Mouse (Mus musculus): ENCODE data around the gene Gm21897.
"Not testable (repeated sequence)": the region's sequence is repeated elsewhere in the genome, so short reads cannot be mapped to it uniquely, and the experiment has no call there.

Gm21897 gene

DNA sequence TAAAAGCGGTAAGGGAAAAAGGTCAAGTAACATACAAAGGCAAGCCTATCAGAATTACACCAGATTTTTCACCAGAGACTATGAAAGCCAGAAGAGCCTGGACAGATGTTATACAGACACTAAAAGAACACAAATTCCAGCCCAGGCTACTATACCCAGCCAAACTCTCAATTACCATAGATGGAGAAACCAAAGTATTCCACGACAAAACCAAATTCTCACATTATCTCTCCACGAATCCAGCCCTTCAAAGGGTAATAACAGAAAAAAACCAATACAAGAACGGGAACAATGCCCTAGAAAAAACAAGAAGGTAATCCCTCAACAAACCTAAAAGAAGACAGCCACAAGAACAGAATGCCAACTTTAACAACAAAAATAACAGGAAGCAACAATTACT lies at the start of gene Gm21897:
TSS of gene Gm21897 (plus strand) at position 301 of the 400 bp plus-strand sequence.
- not testable (repeated sequence) for DNase-seq (ENCODE audit: low read depth, low spot score)

DNA sequence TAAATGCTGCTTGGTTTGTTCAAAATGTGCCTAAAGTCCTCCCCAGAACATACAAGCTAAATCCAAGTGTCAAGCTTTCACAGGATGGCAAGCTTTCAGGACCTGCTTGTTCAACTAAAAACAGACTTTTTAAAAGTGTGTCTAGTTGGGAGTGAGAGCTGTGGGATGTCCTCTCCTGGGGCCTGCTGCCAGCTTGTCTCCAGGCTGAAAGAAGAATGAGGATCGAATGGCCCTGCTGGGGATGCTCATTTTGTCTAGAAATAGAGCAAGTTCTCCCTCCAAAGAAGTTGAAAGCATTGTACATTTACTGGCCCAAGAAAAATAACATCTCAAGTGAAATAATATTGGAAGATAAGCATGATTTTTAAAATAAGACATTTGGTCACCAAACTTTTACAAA lies 45.0 kb upstream of the Gm21897 start:
- DNase-seq (ENCODE audit: low read depth, low spot score) = no peak

DNA sequence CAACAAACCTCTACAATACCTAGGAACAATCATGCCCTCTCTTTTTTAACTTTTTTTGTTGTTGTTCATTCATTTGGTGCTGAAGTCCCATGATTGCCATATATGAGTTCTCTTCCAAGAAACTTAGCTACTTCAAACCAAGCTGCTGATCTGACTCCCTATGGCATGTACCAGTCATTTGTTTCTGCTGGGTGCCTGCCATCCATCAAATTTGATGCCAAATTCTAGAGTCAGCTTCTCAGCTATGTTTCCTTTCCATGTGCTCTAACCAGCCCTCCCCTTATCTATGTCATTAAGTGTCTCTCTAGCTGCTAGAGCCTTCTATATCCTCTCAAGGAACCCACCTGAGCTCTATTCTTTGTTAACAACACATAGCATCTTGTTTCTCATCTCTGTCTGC lies 39.8 kb upstream of the Gm21897 start:
- DNase-seq (ENCODE audit: low read depth, low spot score) = no peak

DNA sequence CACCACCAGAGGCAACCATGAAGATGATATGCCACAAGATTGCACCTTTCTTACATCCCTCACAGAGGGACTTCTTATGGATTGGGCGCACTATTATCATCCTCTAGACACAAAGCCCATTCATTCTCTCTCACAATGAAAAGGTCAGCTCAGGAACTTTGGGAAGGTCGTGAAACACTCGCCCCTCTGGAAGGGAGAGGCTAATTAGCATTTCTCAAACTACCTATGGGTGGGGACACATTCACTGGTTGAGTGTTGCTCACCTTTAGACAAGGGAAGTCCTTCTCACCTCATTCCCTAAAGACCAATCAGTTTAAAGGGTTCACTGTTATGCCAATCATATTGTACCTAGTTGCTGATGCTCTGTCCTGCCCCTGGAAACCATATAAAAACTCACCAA lies 24.2 kb upstream of the Gm21897 start:
- DNase-seq (ENCODE audit: low read depth, low spot score) = no peak

DNA sequence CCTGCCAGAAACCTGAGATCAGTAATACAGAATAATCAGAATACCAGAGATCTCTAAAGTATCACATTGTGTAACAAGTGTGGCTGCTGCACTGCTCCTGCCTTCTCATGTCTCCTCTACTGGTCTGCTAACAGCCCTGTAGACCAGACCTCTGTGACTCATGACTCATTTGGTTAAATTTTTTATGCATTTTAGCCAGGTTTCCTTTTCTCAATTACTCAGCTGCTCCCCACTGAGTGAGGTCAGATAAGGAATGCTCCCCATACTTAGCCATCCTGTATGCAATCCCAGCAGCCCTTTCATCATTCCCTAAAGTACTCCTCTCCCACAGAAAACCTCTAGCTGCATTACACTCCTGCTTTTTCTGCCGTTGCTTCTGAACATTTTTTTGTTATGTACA lies 23.0 kb upstream of the Gm21897 start:
- DNase-seq (ENCODE audit: low read depth, low spot score) = no peak

DNA sequence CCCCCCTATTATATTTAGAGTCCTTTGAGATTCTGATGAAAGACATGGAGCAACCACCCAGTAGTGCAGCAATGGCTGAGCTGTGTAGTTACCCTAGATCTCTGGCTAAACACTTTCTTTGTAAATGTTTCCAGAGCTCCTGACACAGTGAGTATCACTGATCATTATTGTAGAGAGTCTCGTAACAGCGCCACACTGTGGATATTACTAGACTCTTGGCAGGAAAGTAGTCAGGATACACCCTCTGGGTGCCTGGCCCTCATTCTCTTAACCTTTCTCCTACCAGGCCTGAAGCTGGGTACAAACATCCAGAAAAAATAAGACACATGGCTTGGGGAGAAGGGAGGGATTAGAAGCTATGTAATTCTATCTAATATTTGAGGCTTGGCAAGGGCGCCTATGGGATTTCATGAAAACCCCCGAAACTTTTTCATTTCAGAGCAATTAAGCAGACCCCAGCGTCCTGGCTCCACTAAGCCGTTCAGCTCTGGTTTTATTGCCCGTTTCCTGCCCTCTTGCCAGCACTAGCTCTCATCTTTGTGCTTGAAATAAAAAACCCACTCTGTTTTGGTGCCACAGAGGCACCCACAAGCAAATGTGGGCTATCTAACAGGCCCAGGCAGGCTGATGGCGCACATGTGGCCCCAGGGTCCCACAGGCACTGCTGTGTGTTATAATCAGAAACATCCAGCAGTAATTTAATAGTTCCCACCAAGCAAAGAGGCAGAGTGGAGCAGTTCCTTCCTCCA lies 22.2 kb upstream of the Gm21897 start:
- DNase-seq (ENCODE audit: low read depth, low spot score) = no peak

DNA sequence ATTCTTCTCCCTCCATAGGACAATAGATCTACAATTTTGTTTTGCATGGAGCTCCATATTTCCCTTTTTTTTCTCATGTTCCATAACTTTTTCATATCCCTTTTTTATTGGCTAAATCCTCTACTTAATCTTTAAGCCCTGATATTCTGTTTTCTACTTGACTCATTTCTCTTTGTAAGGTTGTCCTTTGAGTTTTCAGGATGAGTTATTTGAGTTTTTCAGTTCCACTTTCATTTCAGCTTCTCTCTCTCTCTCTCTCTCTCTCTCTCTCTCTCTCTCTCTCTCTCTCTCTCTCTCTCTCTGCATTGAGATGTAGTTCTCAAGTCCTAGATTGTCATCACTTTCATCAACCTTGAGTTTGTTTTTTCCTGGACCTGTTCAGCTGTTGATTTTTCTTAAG lies 17.3 kb downstream of the Gm21897 start:
- no peak for DNase-seq (ENCODE audit: low read depth, low spot score)

DNA sequence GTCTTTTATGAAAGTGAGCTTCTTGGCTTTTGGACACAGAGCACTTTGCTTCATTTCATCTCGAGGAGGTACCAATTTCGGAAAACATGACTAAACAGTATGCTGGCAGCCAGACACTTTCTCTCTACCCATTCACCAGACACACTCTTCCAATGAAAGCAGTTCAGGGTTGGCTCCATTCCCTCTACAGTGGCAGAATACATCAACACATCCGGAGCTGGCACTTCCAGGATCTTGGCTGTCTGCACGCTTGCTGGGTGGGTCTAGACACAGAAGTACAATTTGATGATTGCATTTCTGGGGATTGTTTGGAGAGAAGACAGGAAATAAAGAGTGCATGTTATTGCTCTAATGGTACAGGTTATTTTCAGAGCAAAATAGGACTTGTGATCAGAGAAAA lies 21.8 kb downstream of the Gm21897 start:
- no peak for DNase-seq (ENCODE audit: low read depth, low spot score)

DNA sequence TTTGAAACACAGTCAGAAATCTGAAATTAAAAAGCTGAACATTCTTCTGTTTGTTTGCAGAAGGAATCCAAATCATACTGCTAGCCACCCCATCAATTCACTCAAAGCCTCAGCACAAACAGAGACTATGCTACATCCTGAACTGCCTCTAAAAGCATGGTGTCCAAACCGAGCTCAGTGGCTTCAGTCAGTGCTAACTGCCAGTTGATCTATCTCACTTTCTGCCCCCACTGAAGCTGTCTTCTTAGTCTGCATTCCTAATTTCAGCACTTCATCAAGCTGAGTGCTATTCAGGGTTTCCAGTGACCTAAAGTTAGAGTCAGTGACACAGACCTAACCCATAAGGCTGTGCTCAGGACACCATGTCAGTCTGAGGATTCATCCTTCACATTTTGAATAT lies 28.8 kb downstream of the Gm21897 start:
- no peak for DNase-seq (ENCODE audit: low read depth, low spot score)

DNA sequence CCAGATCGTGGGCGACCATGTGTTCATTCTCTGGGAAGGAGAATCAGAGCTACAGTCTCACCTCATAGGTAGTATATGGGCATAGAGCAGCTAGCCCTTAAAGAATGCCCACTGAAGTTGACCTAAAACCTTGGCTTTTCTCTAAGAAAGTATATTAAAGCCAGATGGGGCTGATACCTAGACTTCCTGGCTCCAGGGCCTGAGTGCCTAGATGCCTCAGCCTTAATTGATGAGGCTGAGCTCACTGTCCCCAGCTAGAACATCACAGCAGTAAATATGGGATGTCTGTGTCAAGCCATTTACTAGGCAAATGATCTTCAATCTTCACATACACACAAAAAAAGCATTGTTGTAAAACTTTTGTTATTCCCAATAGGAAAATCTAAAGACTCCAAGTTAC lies 32.1 kb downstream of the Gm21897 start:
- DNase-seq (ENCODE audit: low read depth, low spot score) = no peak

DNA sequence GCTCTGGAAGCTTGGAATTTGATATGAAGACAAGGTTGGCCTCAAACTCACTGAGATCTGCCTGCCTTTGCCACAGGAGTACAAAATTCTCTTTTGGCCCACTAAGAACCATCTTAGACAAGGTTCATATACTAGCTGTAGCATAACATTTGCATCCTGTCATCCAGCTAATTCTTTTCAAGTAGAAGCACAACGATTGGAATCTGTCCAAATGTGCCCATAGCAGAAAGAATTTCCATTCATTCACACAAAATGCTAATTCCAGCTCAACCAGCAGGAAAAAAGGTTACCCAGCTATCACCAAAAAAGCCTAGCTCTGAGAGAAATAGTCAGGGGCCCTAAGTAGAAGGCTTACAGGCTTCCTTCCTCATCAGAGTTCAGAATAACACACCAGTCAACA lies 34.0 kb downstream of the Gm21897 start:
- no peak for DNase-seq (ENCODE audit: low read depth, low spot score)

DNA sequence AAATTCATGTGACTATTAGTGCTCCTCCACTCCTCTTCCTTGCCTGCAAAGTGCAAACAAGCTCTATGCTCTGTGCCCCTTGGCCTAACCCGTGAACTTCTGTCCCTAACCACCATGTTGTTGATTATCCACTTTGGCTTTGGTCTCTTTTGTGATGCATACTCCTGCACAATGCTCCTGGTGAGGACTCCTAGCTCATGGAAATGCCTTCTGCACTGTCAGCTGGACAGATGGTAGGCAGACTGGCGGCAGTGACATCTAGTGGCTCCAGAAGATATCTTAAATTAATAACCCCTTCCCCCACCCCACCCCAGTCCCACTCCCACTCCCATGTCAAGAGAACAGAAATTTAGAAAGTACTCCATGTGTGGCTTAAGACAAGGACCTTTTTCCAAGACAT lies 35.1 kb downstream of the Gm21897 start:
- no peak for DNase-seq (ENCODE audit: low read depth, low spot score)

DNA sequence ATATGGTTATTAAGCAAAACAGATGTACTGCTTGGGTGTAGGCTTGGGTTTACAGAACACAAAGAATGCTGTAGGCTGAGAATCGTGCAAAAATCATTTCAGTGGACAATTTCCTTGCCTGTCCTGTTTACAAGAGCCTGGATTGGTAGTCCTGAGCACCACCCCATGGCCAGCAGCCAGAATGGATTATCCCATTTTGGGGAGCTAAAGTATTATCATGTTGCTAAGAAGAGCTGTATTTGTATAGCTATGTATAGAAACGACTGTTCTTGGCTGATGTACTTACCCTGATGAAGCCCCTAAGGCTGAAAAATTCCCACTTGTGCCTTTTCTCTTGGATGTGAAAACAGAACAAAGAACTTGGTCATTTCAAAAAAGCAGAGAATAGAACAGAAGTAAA lies 37.6 kb downstream of the Gm21897 start:
- DNase-seq (ENCODE audit: low read depth, low spot score) = no peak

DNA sequence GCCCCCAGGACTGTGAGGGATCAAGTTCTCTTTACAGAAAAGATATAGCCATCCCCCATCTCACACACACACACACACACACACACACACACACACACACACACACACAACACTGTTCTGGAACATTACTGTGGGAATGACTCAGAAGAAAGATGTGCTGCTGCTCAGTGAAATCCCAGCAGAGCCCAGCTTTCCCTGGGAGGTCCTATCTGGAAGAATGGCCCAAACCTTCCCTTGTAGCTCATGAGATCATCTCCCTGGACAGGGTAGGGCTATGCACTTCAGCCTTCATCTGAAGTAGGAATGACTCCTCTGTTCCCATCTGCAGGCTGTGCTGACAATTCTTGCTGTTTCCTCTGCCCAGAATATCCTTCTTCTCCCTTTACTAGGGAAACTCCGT lies 38.1 kb downstream of the Gm21897 start:
- DNase-seq (ENCODE audit: low read depth, low spot score) = no peak

DNA sequence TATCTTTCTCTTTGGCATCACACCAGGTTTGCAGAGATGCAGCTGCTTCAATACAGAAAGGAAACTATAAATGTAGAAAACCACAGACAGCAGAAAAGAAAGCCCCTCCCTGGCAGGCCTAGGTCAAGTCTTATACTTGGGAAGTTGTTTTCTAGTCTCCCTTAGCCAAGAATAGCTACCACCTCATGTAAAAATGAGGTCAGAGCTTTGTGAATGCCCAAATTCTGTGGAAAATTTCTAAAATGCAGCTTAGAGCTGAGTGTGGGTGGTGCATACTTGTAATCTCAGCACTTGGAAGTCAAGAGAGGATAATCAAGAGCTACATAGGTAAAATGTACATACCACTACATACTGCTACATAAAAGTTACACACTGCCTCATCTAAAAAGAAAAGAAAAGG lies 40.5 kb downstream of the Gm21897 start:
- DNase-seq (ENCODE audit: low read depth, low spot score) = no peak

DNA sequence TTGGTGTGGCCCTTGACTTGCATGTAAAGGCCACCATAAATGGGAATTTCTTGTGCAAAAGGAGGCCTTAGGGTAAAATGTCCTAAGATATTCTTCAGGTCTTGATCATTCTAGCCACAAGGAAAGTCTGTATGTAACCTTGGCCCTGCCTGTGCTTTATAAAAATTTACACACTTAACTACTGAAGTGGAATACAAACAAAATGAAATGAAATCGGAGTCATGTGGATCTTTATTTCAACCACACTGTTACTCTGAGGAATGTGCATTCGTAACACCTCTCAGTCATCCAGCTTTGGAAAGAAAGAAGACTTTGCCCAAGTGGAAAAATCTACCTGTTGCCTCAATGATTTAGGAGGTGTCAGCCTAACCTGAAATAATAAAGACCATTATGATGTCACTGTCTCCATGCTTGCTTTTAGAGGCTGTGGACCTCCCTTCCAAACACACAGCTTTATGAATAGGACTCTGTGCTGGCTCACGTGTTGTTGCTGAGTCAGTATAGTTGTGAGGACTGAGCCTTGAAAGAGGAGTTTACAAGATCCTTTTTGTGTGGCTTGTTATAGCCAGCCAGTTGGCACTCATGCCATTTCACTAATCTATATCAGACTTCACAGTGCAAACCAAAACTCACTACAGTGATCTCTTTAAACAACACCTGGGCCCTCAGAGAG lies 42.0 kb downstream of the Gm21897 start:
- DNase-seq (ENCODE audit: low read depth, low spot score) = no peak

DNA sequence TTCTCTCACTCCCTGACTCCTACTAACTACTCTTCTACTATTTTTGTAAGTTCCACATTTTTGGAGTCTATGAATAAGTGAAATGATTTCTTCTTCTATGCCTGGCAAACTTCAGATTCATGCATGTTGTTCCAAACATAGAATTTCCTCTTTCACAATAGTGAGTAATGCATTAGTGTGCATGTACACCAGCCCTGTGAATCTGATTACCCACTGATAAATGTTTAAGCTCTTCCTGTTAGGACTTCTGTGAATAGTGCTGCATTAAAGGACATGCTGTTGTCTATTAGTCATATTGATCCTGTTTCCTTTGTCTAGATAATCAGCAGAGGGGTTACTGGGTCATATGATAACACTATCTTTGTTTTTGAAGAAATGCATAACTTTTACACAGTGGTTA lies 43.6 kb downstream of the Gm21897 start:
- no peak for DNase-seq (ENCODE audit: low read depth, low spot score)

All from A20 (cell line).